Mouse (Mus musculus) ES-Bruce4 (cell line): ENCODE results near the gene Zfp653.

Experiments
- CTCF ChIP-seq: IDR thresholded peaks from one replicate; pipeline ENCODE4 v1.8.1; 2011; ENCODE audit warnings: low read depth, low read length
- POLR2A ChIP-seq: IDR thresholded peaks from one replicate; pipeline ENCODE4 v1.8.1; 2011; ENCODE audit warnings: low read length; ENCODE audit not compliant: insufficient read depth

DNA sequence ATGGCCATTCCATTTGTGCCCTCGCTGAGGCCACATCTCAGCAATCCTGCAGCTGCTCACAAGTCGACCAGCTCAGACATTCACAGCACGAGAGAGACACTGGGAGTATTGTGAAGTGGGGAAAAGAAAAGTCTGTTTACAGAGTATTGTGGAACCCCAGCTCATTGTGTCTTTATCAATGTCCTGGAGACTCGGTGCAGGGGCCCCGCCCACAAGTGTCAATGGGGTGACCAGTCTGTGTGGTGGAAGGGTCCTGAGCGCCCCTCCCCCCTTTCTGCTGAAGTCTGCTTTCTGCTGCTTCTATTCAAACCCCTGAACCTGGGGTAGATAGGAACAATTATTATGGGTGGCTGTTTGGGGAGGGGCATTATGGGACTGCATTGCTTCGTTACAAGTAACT is 42.7 kb downstream of the Zfp653 start:
- no peak for TF ChIP-seq CTCF
- no peak for TF ChIP-seq POLR2A
